Mouse (Mus musculus): Measurements from ENCODE around the gene Vezf1.

DNA sequence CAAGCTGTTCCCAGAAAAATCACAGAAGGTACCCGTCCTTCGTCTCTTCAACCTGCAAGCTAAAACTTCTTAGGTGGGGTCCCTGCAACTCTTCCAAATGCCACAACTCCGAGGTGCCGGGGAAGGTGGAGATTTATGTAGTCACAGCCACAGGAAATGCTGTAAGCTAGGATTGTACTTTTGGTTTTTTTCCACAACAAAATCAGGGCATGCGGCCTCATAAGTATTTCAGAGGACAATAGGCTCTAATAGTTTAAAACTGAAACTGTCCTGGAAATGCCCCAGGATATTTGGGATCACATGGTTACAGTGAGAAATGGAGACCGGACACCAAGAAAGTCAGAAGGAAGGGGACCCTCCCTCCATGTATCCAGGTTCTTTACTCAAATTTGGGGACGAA is 37.9 kb upstream of the Vezf1 start:
- TF ChIP-seq CTCF (IDR thresholded peaks at IDR 0.05) (no peak), EP300 (IDR thresholded peaks at IDR 0.05) (no peak)

Data from lung, postnatal 0 days (tissue).